Mouse (Mus musculus) forebrain, postnatal 0 days (tissue): ENCODE measurements around the gene Rbms3. TPM values are rescaled to one million over a fixed set of nuclear protein-coding genes. Genes with fewer than 3 reads are reported as not detected.
A peak's percentile ranks its signal among the peaks of the same experiment; 100 is the strongest.

Experiments used
- ATAC-seq: fragments of 200-750 bp; cut with Nextera tagmentation; 2 replicates; pipeline ENCODE4 v1.8.0; 2017; ENCODE audit warnings: mild to moderate bottlenecking, moderate library complexity
- DNase-seq: peaks from one replicate; pipeline ENCODE4 v3.0.0-alpha.2; 2015
- H3K27ac ChIP-seq: fragments of 300-500 bp; sonication (generic); 2 replicates; pipeline ENCODE4 v1.5.1; 2014; ENCODE audit warnings: low read depth, mild to moderate bottlenecking, antibody characterized with exemption, low read length, moderate library complexity, mixed read lengths
- H3K27me3 ChIP-seq: fragments of 300-500 bp; sonication (generic); 2 replicates; pipeline ENCODE4 v1.6.1; 2014; ENCODE audit warnings: mild to moderate bottlenecking, low read length, mixed read lengths; ENCODE audit not compliant: insufficient read depth
- H3K36me3 ChIP-seq: fragments of 300-500 bp; sonication (generic); 2 replicates; pipeline ENCODE4 v1.6.1; 2014; ENCODE audit warnings: mild to moderate bottlenecking, moderate library complexity; ENCODE audit not compliant: insufficient read depth
- H3K4me1 ChIP-seq: fragments of 300-500 bp; sonication (generic); 2 replicates; pipeline ENCODE4 v1.6.1; 2014; ENCODE audit warnings: antibody characterized with exemption; ENCODE audit not compliant: insufficient read depth
- H3K4me2 ChIP-seq: fragments of 300-500 bp; sonication (generic); 2 replicates; pipeline ENCODE4 v1.6.1; 2014; ENCODE audit warnings: low read depth, mild to moderate bottlenecking, moderate library complexity
- H3K4me3 ChIP-seq: fragments of 300-500 bp; sonication (generic); 2 replicates; pipeline ENCODE4 v1.5.1; 2014; ENCODE audit warnings: low read depth, low read length, mixed read lengths
- H3K9ac ChIP-seq: fragments of 300-500 bp; sonication (generic); 2 replicates; pipeline ENCODE4 v1.6.1; 2014; ENCODE audit warnings: mild to moderate bottlenecking
- H3K9me3 ChIP-seq: fragments of 300-500 bp; sonication (generic); 2 replicates; pipeline ENCODE4 v1.6.1; 2016; ENCODE audit warnings: low read length
- CTCF ChIP-seq: sonication (generic); IDR thresholded peaks from 2 replicates; pipeline ENCODE4 v1.5.1; 2016; ENCODE audit warnings: antibody characterized with exemption, control low read depth, low read depth
- WGBS: fragments of 180-500 bp; shearing (Covaris S2); extraction: QIAGEN DNeasy Blood & Tissue Kit; methylation state at CpG from one replicate; pipeline ENCODE4 v1.1.7; 2014; 5-methylcytosine and 5-hydroxymethylcytosine counted together
- polyA plus RNA-seq: library from polyadenylated mRNA; unstranded; fragments of >200 nt; fragmentation: Nextera tagmentation; extraction: Ambion mirVana; gene quantifications from 2 replicates; pipeline ENCODE4 v1.2.1, GENCODE M21; 2015
- total RNA-seq: library from RNA; depleted of rRNA; stranded (reverse); fragments of >200 nt; gene quantifications from 2 replicates; pipeline ENCODE4 v1.2.3, GENCODE M21; 2014

Gene Rbms3
- total and polyA plus RNA-seq, 2 experiments from 2014 or later, result 29.9 to 38.8 TPM

DNA sequence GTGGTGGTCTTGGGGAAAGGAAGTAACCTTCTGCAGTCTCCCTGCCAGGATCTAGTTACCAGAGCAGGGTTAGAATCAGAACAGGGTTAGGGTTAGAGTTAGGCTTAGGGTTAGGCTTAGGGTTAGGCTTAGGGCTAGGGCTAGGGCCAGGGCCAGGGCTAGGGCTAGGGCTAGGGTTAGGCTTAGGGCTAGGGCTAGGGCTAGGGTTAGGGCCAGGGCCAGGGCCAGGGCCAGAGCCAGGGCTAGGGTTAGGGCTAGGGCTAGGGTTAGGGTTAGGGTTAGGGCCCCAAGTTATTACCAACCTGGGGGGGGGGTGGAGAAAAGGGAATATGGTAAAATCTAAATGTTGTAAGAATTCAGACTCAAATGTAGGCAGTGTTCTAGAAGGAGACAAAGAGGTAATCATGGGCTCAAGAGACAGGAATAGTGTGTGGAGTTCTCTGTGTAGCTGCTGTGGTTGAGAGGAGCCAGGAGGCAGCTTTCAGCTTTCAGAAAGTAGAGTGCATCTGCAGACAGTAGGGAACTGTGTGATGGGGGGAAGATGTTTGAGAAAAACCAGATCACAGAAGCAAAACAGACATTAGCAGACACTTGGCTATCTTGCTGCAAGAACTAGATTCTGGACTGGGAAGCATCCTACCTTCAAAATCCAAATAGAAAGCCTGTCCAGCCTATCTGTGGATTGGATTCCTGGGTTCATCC is 588.3 kb downstream of the Rbms3 start:
- Histone ChIP-seq H3K27me3 (no peaks in the 10 kb centered on the region), H3K4me2 (no peak overlapping the region), H3K9ac (no peak overlapping the region), H3K4me3 (no peak overlapping the region), H3K27ac (no peak overlapping the region), H3K36me3 (no peaks in the 10 kb centered on the region), H3K9me3 (no peaks in the 10 kb centered on the region), H3K4me1 (no peaks in the 10 kb centered on the region)
- ATAC-seq (no peak), DNase-seq (no peak)
- TF ChIP-seq CTCF, result no peak

DNA sequence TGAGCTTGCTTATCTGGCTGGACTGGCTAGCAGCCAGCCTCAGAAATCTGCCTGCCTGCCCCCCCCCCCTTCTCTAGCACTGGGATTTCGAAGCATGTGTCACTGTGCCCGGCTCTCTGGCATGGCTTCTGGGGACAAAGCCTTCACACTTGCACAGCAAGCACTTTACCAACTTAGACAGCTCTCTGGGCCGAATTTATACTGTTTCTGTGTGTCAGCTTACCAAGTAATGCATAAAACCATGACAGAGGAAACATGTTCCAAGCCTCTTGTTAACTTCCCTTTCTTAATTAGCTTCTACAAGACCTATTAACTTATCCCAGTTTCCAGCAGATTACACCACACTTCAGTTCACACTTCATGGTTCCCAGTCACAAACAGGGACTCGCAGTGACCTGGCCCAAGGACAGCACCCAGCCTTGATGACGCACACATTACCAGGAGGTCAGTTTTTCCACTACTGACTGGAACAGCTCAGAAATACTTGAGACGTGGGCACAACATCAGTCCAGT is 589.7 kb downstream of the Rbms3 start:
- H3K27ac ChIP-seq, result no peak overlapping the region
- DNase-seq, result peak; percentile 40
- no peaks in the 10 kb centered on the region for H3K4me1 ChIP-seq
- no peaks in the 10 kb centered on the region for H3K9me3 ChIP-seq
- H3K36me3 ChIP-seq, result no peaks in the 10 kb centered on the region
- no peaks in the 10 kb centered on the region for H3K27me3 ChIP-seq
- no peak overlapping the region for H3K4me2 ChIP-seq
- TF ChIP-seq CTCF, result no peak
- H3K9ac ChIP-seq, result no peak overlapping the region
- WGBS, result 35% methylated on average over 6 of the region's 6 CpGs
- ATAC-seq, result peak; percentile 27; the same call in 1 of the 2 replicates
- H3K4me3 ChIP-seq, result no peak overlapping the region

DNA sequence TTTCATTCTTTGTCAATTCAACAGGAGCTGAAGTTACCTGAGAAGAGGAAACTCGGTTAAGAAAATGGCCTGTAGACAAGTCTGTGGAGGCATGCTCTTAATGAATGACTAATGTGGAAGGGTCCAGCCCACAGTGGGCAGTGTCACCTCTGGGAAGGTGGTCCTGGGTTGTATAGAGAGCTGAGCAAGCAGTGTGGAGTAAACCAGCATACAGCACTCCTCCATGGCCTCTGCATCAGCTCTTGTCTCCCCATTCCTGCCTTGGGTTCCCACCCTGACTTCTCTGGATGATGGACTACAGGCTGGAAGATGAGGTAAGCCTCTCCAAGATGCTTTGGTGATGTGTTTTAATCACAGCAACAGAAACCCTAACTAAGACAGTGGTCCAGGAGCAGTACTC is 597.0 kb downstream of the Rbms3 start:
- TF ChIP-seq CTCF, result no peak
- 84% methylated on average over 1 of the region's 1 CpGs for WGBS

DNA sequence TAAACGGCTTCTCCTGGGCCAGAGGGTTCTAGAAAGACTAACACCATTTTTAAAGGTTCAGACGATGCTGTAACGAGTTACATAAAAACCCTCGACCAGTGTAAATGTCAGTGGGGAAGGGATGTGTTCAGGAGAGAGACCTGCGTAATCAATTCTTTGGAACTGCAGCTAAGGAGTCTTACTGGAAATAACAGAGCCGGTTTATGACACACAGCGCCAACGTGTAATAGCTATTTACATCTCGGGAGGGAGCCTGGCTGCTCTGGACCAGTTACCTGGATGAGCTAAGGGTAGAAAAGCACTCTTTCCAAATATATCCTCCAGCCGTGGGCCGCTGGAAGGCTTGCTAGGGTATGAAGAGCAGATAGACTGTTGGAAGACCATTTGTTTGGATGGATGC is 598.5 kb downstream of the Rbms3 start:
- H3K4me3 ChIP-seq, result no peak overlapping the region
- H3K9ac ChIP-seq, result no peak overlapping the region
- no peaks in the 10 kb centered on the region for H3K9me3 ChIP-seq
- no peak overlapping the region for H3K4me2 ChIP-seq
- 65% methylated on average over 11 of the region's 11 CpGs for WGBS
- no peaks in the 10 kb centered on the region for H3K4me1 ChIP-seq
- no peak for ATAC-seq
- no peak for DNase-seq
- no peaks in the 10 kb centered on the region for H3K27me3 ChIP-seq
- H3K36me3 ChIP-seq, result no peaks in the 10 kb centered on the region
- no peak overlapping the region for H3K27ac ChIP-seq
- no peak for TF ChIP-seq CTCF

More for the DNA sequence above, 597.0 kb downstream of the Rbms3 start:
- Histone ChIP-seq H3K4me3 (no peak overlapping the region), H3K4me1 (no peaks in the 10 kb centered on the region), H3K9ac (no peak overlapping the region), H3K36me3 (no peaks in the 10 kb centered on the region), H3K27ac (no peak overlapping the region), H3K4me2 (no peak overlapping the region), H3K9me3 (no peaks in the 10 kb centered on the region), H3K27me3 (no peaks in the 10 kb centered on the region)
- no peak for DNase-seq
- no peak for ATAC-seq

GRCm38 (mm10) chr9:117030837-117031236 is 598.9 kb downstream of the Rbms3 start:
- H3K36me3 ChIP-seq, result no peaks in the 10 kb centered on the region
- DNase-seq (no peak), ATAC-seq (no peak)
- no peak for TF ChIP-seq CTCF
- no peaks in the 10 kb centered on the region for H3K9me3 ChIP-seq
- no peaks in the 10 kb centered on the region for H3K27me3 ChIP-seq
- 26% methylated on average over 6 of the region's 6 CpGs for WGBS
- no peak overlapping the region for H3K9ac ChIP-seq
- no peak overlapping the region for H3K27ac ChIP-seq
- H3K4me3 ChIP-seq, result no peak overlapping the region
- H3K4me1 ChIP-seq, result no peaks in the 10 kb centered on the region
- no peak overlapping the region for H3K4me2 ChIP-seq

GRCm38 (mm10) chr9:117029953-117030352 is 599.8 kb downstream of the Rbms3 start:
- Histone ChIP-seq H3K36me3 (no peaks in the 10 kb centered on the region), H3K27ac (no peak overlapping the region), H3K9ac (no peak overlapping the region), H3K9me3 (no peaks in the 10 kb centered on the region), H3K4me3 (no peak overlapping the region), H3K27me3 (no peaks in the 10 kb centered on the region), H3K4me2 (no peak overlapping the region), H3K4me1 (no peaks in the 10 kb centered on the region)
- ATAC-seq (no peak), DNase-seq (no peak)
- TF ChIP-seq CTCF, result no peak
- WGBS, result 100% methylated on average over 1 of the region's 1 CpGs

- no peak for TF ChIP-seq CTCF
- WGBS, result 85% methylated on average over 4 of the region's 4 CpGs
- H3K36me3 ChIP-seq, result no peaks in the 10 kb centered on the region
Measured at GRCm38 (mm10) chr9:117028586-117028985, 601.1 kb downstream of the Rbms3 start.

More at GRCm38 (mm10) chr9:117028586-117028985, 601.1 kb downstream of the Rbms3 start:
- Histone ChIP-seq H3K27ac (no peak overlapping the region), H3K4me2 (no peak overlapping the region), H3K27me3 (no peaks in the 10 kb centered on the region), H3K9me3 (no peaks in the 10 kb centered on the region), H3K4me3 (no peak overlapping the region), H3K9ac (no peak overlapping the region), H3K4me1 (no peaks in the 10 kb centered on the region)
- ATAC-seq (no peak), DNase-seq (no peak)
